Mouse (Mus musculus) CD8-positive naive resting alpha-beta T cell, adult 2 months (primary cell): ENCODE results near the gene Olfr1368.

ENCODE experiments used
- DNase-seq, 2 experiments: peaks; one replicate each; pipeline ENCODE4 v3.0.0; 2022; ENCODE audit warnings: low read depth in 2 of 2, low spot score in 2 of 2

Gene Olfr1368

DNA sequence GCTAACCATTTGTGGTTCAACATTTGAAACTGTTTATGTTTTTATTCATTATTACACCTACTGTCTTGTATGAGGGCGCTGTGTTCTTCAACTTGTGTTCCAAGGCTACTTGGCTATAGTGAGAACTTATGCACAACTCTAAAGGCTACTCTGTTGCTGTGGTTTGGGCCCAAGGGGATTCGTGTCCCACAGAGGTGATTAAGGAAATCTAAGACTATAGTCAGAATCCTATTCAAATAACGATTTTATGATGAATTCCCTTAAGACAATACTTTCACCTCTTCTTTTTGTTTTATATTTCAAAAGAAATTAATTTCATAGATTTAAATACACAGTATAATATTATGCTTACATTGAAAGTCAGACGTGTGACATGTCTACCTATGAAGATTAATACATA lies at the start of gene Olfr1368:
TSS of gene Olfr1368 (minus strand) at position 101 of the 400 bp plus-strand sequence.
- DNase-seq = no peak

- DNase-seq = no peak
These were observed 39.9 kb upstream of the Olfr1368 start for GRCm38 (mm10) chr13:21185521-21185920.

- DNase-seq = no peak
These were observed 38.0 kb upstream of the Olfr1368 start for GRCm38 (mm10) chr13:21183661-21184060.

DNA sequence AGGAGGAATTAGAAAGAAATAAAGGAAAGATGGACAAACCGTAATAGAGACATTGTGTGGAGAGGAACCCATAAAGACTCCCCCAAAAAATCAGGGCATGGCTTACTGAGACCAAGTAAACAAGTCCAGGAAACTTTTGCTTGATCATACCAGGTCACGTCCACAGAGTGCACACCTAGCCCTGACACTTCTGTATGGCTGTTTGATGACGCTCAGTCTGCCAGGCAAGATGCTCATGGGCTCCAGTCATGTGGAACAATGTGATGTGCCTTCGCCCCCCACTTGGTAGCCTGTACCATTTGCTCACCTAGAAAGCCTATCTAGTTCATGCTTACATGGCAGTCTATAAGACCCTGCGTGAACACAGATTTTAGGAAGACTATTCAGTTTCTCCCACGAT lies 37.4 kb upstream of the Olfr1368 start:
- DNase-seq = no peak

GRCm38 (mm10) chr13:21181996-21182395 lies 36.3 kb upstream of the Olfr1368 start:
- DNase-seq = no peak

DNA sequence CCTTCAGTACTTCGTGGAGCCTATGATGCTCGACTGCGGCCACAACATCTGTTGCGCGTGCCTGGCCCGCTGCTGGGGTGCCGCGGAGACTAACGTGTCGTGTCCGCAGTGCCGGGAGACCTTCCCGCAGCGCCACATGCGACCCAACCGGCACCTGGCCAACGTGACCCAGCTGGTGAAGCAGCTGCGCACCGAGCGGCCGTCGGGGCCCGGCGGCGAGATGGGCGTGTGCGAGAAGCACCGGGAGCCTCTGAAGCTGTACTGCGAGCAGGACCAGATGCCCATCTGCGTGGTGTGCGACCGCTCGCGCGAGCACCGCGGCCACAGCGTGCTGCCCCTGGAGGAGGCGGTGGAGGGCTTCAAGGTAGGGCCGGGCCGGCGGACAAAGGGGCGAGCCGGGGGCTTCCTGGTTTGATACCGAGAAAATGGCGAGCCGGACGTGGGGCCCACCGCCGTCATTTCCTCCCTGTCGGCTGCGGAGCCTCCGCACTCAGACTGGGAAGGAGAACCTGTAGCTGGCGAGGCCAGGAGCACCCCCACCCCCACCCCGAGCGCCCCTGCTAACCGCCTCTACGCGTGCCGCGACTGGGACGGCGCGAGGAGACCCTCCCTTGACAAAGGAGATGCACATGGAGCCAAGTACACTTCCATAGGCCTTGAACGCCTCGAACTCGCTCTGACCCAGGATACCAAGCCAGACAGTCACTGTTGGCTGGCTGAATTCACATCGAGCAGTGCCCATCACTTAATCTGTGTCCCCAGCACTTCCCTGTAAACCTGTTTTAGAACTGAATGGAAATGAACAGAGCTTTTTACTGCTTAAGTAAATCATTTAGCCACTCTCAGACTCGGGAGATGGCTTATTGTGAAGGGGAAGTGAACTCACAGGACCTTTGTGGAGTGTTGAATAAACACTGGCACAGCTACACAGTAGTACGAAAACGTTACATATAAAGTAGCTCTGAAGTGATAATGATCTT lies 35.2 kb upstream of the Olfr1368 start:
- peak; percentile 43 to 66 for DNase-seq

- peak; percentile 78 to 91 for DNase-seq
These were observed 34.3 kb upstream of the Olfr1368 start for GRCm38 (mm10) chr13:21179724-21180550.

GRCm38 (mm10) chr13:21179367-21179723 lies 33.7 kb upstream of the Olfr1368 start, which contains the start of gene Trim27:
TSS of gene Trim27 (plus strand) at chr13:21179445.
- no peak for DNase-seq

GRCm38 (mm10) chr13:21178364-21178763 lies 32.7 kb upstream of the Olfr1368 start:
- DNase-seq = no peak

- DNase-seq = no peak
These were observed 32.0 kb upstream of the Olfr1368 start for GRCm38 (mm10) chr13:21177657-21178056.

DNA sequence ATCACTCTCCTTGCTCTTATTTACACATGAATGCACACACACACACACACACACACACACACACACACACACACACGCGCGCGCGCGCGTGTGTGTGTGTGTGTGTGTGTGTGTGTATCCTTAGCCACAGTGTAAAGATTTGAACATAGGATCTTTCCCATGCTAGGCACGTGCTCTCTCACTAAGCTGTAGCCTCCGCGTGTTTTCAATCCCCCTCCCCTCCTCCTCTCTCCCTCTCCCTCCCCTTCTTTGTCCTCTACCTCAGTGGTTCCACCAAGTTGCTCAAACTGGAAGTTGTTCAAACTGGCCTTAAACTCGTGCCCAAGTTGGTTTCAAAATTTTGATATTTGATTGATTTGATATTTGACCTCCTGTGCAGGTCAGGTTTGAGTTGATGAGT lies 31.1 kb upstream of the Olfr1368 start:
- DNase-seq = no peak

GRCm38 (mm10) chr13:21173072-21173471 lies 27.4 kb upstream of the Olfr1368 start:
- peak in 1 of 2 experiments; percentile 12 for DNase-seq

GRCm38 (mm10) chr13:21172241-21173027 lies 26.8 kb upstream of the Olfr1368 start:
- DNase-seq = peak; percentile 65 to 70

- DNase-seq = no peak
These were observed 26.0 kb upstream of the Olfr1368 start for GRCm38 (mm10) chr13:21171600-21172150.

DNA sequence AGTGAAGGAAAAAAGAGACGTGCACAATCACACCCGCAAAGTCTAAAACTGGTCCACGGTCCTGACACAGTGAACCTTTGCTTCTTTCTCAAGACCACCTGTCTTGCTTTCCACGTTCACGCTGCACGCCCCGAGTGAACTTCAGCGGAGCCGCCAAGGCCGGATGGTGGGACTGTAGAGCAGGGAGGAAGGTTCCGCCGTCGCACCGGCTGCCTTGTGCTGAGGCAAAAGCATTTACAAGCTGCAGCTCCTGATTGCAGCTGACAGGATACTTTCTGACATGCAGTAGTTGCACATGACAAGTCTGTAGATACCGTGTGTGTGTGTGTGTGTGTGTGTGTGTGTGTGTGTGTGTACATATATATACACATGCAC lies 25.5 kb upstream of the Olfr1368 start:
- no peak for DNase-seq

- DNase-seq = no peak
These were observed 24.9 kb upstream of the Olfr1368 start for GRCm38 (mm10) chr13:21170431-21171155.

- peak; percentile 84 to 88 for DNase-seq
These were observed 24.2 kb upstream of the Olfr1368 start for GRCm38 (mm10) chr13:21169657-21170430.

DNA sequence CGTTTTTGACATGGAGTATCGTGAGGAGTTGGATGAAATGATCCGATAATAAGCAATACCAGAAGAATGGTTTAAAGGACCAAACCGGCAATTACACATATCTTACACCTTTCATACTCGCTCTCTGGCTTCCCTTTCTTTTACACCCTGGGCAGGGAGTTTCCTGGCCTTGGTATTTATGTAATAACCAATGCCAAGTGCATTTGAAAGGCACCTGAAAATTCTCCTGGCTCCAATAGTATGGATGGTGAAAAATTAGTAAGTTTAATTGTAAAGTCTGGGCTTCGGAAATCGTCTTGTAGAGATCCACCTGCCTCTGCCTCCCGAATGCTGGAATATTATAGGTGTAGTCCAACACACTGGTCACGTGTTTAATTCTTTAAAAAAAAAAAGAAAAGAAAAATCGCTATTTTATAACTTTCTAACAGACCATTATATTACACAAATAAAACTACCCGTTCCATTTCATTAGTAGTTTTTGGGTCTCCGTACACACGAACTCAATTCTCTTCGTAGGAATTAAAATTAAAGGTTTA lies 23.5 kb upstream of the Olfr1368 start:
- DNase-seq = peak in 1 of 2 experiments; percentile 12
